Mouse (Mus musculus): Measurements from ENCODE around the gene Gm47996. TPM values are rescaled to one million over a fixed set of nuclear protein-coding genes. Genes with fewer than 3 reads are reported as not detected.

The Gm47996 gene
- polyA plus RNA-seq, 1 experiment, result not detected

DNA sequence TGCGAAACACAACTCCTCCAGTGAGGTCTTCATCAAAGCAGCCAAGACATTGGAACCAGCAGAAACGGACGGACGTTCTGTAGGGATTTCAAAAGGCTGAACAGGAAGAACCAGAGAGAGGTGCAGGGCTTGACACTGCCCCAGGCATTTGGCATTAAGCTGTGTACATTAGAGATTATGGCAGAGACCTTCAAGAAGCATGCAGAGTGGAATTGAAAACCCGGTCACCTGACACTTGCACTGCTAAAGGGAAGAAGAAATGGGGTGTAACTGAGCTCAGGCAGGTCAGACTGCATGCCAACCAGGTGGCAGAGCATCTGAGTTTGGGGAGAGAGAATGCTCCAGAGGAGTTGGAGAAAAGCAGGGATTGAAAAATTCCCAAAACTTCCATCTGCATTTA lies 45.5 kb downstream of the Gm47996 start:
- no peak overlapping the region for H3K4me3 ChIP-seq (ENCODE audit: low read depth, low read length)
- TF ChIP-seq POLR2A (IDR thresholded peaks at IDR 0.05; ENCODE audit: low read depth, low read length) (no peak), CTCF (IDR thresholded peaks at IDR 0.05; ENCODE audit: extremely low read depth, insufficient read length, insufficient replicate concordance, low read depth, low read length) (no peak)
- H3K36me3 ChIP-seq (ENCODE audit: control insufficient read depth, insufficient read depth, low read length), result no peaks in the 10 kb centered on the region
- 85% methylated on average over 5 of the region's 5 CpGs for WGBS
- H3K27me3 ChIP-seq (ENCODE audit: control insufficient read depth, insufficient read depth, low read length), result no peaks in the 10 kb centered on the region
- H3K27ac ChIP-seq (ENCODE audit: insufficient read depth, low read depth, low read length), result no peak overlapping the region
- H3K4me1 ChIP-seq (ENCODE audit: control insufficient read depth, insufficient read depth, insufficient read length, low read length), result no peaks in the 10 kb centered on the region

DNA sequence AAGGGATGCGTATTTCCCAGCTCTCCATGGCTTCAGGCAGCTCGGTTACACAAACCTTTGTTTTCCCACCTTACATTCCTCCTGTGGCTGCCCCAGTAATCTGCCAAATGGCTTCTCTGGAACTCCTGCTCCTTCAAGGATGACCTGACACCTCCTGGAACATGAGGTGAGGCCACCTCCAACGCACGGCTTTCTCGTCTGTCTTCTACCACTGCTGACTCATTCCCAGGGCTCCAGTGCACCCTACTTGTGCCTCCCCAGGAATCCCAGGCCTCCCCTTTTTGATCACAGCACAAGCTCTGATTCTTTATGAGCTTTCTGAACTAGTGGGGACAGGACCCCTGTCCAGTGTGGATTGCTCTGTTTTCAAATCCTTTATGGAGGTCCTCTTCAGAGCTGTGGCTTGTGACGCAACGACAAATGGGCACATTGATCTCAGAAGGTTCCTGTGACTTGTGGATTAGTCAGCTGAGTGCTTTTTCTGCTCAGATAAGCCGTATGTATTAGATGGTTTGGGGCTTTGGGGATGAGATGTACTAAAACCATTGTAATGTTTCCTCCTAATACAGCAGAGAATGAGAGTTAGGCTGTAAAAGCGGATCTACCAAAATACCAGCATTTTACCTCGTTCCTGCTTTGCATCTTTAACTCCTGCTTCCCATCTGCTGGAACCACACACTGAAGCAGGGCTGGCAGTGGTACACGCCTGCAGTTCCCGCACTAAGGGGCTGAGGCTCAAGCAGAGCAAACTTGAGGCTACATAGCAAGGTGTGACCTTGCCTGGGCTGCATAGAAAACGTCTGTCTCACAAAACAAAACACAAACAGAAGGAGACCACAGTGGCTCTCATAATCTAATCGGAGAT lies 48.4 kb downstream of the Gm47996 start:
- 82% methylated on average over 14 of the region's 14 CpGs for WGBS
- Histone ChIP-seq H3K4me3 (ENCODE audit: low read depth, low read length) (no peak overlapping the region), H3K27ac (ENCODE audit: insufficient read depth, low read depth, low read length) (no peak overlapping the region), H3K36me3 (ENCODE audit: control insufficient read depth, insufficient read depth, low read length) (no peaks in the 10 kb centered on the region), H3K27me3 (ENCODE audit: control insufficient read depth, insufficient read depth, low read length) (no peaks in the 10 kb centered on the region), H3K4me1 (ENCODE audit: control insufficient read depth, insufficient read depth, insufficient read length, low read length) (no peaks in the 10 kb centered on the region)
- no peak for TF ChIP-seq CTCF (IDR thresholded peaks at IDR 0.05; ENCODE audit: extremely low read depth, insufficient read length, insufficient replicate concordance, low read depth, low read length)
- no peak for TF ChIP-seq POLR2A (IDR thresholded peaks at IDR 0.05; ENCODE audit: low read depth, low read length)

DNA sequence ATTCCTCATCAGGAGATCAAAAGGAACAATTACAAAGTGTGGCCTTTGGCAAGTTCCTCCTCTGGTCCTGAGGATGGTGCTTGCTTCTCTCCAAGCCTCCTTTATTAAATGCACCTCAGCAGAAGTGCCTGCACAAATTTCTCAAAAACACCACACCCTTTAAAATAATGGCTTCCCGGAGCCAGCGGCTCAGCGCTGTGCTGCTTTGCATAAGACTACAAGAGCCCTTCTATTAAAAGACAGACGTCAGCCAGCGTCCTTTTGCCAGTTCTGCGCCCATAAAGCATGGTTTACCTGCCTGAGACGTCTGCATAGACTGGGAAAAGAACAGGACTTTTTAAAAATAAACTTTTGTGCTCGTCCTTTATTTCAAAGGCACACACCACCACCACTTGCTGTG lies 49.1 kb downstream of the Gm47996 start:
- no peak overlapping the region for H3K27ac ChIP-seq (ENCODE audit: insufficient read depth, low read depth, low read length)
- no peaks in the 10 kb centered on the region; the same call in 1 of the 2 replicates for H3K4me1 ChIP-seq (ENCODE audit: control insufficient read depth, insufficient read depth, insufficient read length, low read length)
- H3K36me3 ChIP-seq (ENCODE audit: control insufficient read depth, insufficient read depth, low read length), result no peaks in the 10 kb centered on the region
- 59% methylated on average over 8 of the region's 8 CpGs for WGBS
- H3K4me3 ChIP-seq (ENCODE audit: low read depth, low read length), result no peak overlapping the region
- TF ChIP-seq POLR2A (IDR thresholded peaks at IDR 0.05; ENCODE audit: low read depth, low read length), result no peak
- no peak for TF ChIP-seq CTCF (IDR thresholded peaks at IDR 0.05; ENCODE audit: extremely low read depth, insufficient read length, insufficient replicate concordance, low read depth, low read length)
- H3K27me3 ChIP-seq (ENCODE audit: control insufficient read depth, insufficient read depth, low read length), result no peaks in the 10 kb centered on the region

Other genes starting within 250 kb of the Gm47996 start
- 1.9 and 2.6 TPM in 2 replicates for gene Hmcn1, start 216.7 kb upstream of the Gm47996 start, polyA plus RNA-seq (2012; rRNA removed)
- gene Gm47985, start 27.6 kb upstream of the Gm47996 start, polyA plus RNA-seq (2012; rRNA removed), result 0.09 TPM in 1 of 2 replicates, not detected in the other
- gene Gm8947, start 17.8 kb upstream of the Gm47996 start, polyA plus RNA-seq (2012; rRNA removed), result 0.16 TPM in 1 of 2 replicates, not detected in the other
- 0.27 and 0.42 TPM in 2 replicates for gene Gm47995, start 11.7 kb upstream of the Gm47996 start, polyA plus RNA-seq (2012; rRNA removed)
- gene 3110040M04Rik, start 6.0 kb upstream of the Gm47996 start, polyA plus RNA-seq (2012; rRNA removed), result 1.3 TPM in 1 of 2 replicates, not detected in the other
- gene Ivns1abp, start 134.3 kb downstream of the Gm47996 start, polyA plus RNA-seq (2012; rRNA removed), result 14.1 and 37.6 TPM in 2 replicates
- gene Swt1, start 218.3 kb downstream of the Gm47996 start, polyA plus RNA-seq (2012; rRNA removed), result 1.5 and 2.3 TPM in 2 replicates
- 8.5 and 15.7 TPM in 2 replicates for gene Trmt1l, start 218.4 kb downstream of the Gm47996 start, polyA plus RNA-seq (2012; rRNA removed)